Mouse (Mus musculus) liver, embryonic 15.5 days (tissue): ENCODE measurements at regions not wholly inside any gene's neighbourhood (a gene's known extent, or its start where the extent isn't known, plus 50 kb on each side); places are given as distances from the start of the nearest gene placed in this dataset.

ENCODE experiments used
- ATAC-seq: fragments of 200-750 bp; cut with Nextera tagmentation; 2 replicates; pipeline ENCODE4 v1.8.0; 2017; ENCODE audit warnings: moderate number of reproducible peaks, mild to moderate bottlenecking, moderate library complexity; ENCODE audit not compliant: insufficient read depth
- H3K27ac ChIP-seq: fragments of 300-500 bp; sonication (generic); replicated peaks from 2 replicates; pipeline ENCODE4 v1.5.1; 2015; ENCODE audit warnings: mild to moderate bottlenecking, inconsistent platforms
- H3K27me3 ChIP-seq: fragments of 300-500 bp; sonication (generic); 2 replicates; pipeline ENCODE4 v1.6.1; 2015; ENCODE audit warnings: mild to moderate bottlenecking, inconsistent platforms
- H3K36me3 ChIP-seq: fragments of 300-500 bp; sonication (generic); replicated peaks from 2 replicates; pipeline ENCODE4 v1.6.1; 2015; ENCODE audit warnings: moderate library complexity, mild to moderate bottlenecking, inconsistent platforms
- H3K4me1 ChIP-seq: fragments of 300-500 bp; sonication (generic); replicated peaks from 2 replicates; pipeline ENCODE4 v1.6.1; 2015; ENCODE audit warnings: inconsistent platforms
- H3K4me2 ChIP-seq: fragments of 300-500 bp; sonication (generic); 2 replicates; pipeline ENCODE4 v1.6.1; 2015; ENCODE audit warnings: moderate library complexity, mild to moderate bottlenecking, inconsistent platforms
- H3K4me3 ChIP-seq: fragments of 300-500 bp; sonication (generic); replicated peaks from 2 replicates; pipeline ENCODE4 v1.5.1; 2015; ENCODE audit warnings: mild to moderate bottlenecking, inconsistent platforms
- H3K9ac ChIP-seq: fragments of 300-500 bp; sonication (generic); 2 replicates; pipeline ENCODE4 v1.6.1; 2015; ENCODE audit warnings: moderate library complexity, mild to moderate bottlenecking, inconsistent platforms
- H3K9me3 ChIP-seq: fragments of 300-500 bp; sonication (generic); replicated peaks from 2 replicates; pipeline ENCODE4 v1.6.1; 2016; ENCODE audit warnings: inconsistent platforms
- WGBS: fragments of 180-500 bp; shearing (Covaris S2); methylation state at CpG from one replicate; pipeline ENCODE4 v1.1.7; 2015; ENCODE audit warnings: mixed read lengths; ENCODE audit not compliant: insufficient replicate concordance; 5-methylcytosine and 5-hydroxymethylcytosine counted together

GRCm38 (mm10) chr9:27557886-27558285 lies 161.3 kb downstream of the Spata19 start:
- Histone ChIP-seq H3K9me3 (no peaks in the 10 kb centered on the region), H3K36me3 (no peaks in the 10 kb centered on the region), H3K27me3 (no peaks in the 10 kb centered on the region), H3K27ac (no peak overlapping the region), H3K4me2 (no peak overlapping the region), H3K4me1 (no peaks in the 10 kb centered on the region), H3K4me3 (no peak overlapping the region), H3K9ac (no peak overlapping the region)
- no peak for ATAC-seq
- WGBS, result 32% methylated on average over 1 of the region's 1 CpGs

GRCm38 (mm10) chr9:27558286-27558685 lies 161.7 kb downstream of the Spata19 start:
- no peaks in the 10 kb centered on the region for H3K4me1 ChIP-seq
- no peak overlapping the region for H3K4me2 ChIP-seq
- no peaks in the 10 kb centered on the region for H3K9me3 ChIP-seq
- 27% methylated on average over 3 of the region's 3 CpGs for WGBS
- ATAC-seq, result no peak
- no peak overlapping the region for H3K9ac ChIP-seq
- H3K4me3 ChIP-seq, result no peak overlapping the region
- no peaks in the 10 kb centered on the region for H3K27me3 ChIP-seq
- H3K36me3 ChIP-seq, result no peaks in the 10 kb centered on the region
- no peak overlapping the region for H3K27ac ChIP-seq

DNA sequence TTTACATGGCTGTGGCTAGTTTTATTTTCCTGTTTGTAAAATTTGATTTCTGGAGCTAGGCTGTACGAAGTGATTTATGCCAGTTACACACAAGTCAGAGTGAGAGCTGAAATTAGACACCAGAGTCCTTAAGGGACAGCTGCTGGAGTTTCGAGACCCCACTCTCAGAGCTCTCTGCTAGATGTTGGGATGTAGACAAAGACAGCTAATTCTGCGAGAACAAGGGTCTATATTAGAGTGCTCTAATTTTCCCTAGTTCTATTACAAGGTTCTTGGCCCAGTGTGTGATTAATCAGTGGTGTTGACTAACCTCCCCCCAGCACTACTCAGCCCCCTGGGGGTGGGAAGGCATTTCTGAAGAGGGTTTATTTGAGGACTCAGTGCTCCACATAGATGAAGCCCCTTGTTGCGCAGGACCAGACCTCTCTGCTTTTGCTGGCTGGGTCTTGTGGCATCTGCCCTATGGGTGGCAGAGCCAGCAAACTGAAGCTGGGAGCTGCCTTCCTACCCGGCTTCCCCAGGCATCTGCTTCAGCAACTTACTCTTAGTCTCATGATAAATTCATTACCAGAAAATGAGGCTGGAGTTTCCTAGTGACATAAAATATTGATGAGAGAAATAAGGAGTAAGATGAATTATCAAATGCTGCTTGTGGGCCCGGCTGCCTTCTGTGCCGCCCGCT lies 171.9 kb downstream of the Spata19 start:
- 65% methylated on average over 8 of the region's 8 CpGs for WGBS
- no peaks in the 10 kb centered on the region for H3K9me3 ChIP-seq
- H3K4me2 ChIP-seq, result no peak overlapping the region
- no peaks in the 10 kb centered on the region for H3K27me3 ChIP-seq
- no peak overlapping the region for H3K4me3 ChIP-seq
- no peaks in the 10 kb centered on the region for H3K36me3 ChIP-seq
- no peak overlapping the region for H3K9ac ChIP-seq
- H3K4me1 ChIP-seq, result no peaks in the 10 kb centered on the region
- H3K27ac ChIP-seq, result no peak overlapping the region
- no peak for ATAC-seq

DNA sequence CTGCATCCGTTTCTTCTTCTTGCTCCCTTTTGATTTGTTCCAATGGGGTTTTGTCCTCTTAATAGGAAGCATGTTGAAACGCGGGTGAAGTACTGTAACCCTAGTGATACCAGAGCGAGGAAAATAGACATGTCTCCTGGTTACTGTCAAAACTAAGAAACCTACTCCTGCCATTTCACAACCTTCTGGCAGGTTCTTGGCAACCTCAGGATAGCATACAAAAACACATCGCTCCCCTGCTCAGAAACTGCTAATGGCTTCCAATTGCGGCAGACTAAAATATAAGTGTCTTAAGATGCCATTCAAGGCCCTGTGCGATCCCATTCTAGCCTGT lies 172.4 kb downstream of the Spata19 start:
- Histone ChIP-seq H3K27ac (no peak overlapping the region), H3K9me3 (no peaks in the 10 kb centered on the region), H3K4me1 (no peaks in the 10 kb centered on the region), H3K36me3 (no peaks in the 10 kb centered on the region), H3K4me2 (no peak overlapping the region), H3K27me3 (no peaks in the 10 kb centered on the region), H3K4me3 (no peak overlapping the region), H3K9ac (no peak overlapping the region)
- no peak for ATAC-seq
- 75% methylated on average over 7 of the region's 7 CpGs for WGBS

- Histone ChIP-seq H3K27ac (no peak overlapping the region), H3K27me3 (no peaks in the 10 kb centered on the region), H3K9ac (no peak overlapping the region), H3K4me1 (no peaks in the 10 kb centered on the region), H3K4me3 (no peak overlapping the region), H3K36me3 (no peaks in the 10 kb centered on the region), H3K9me3 (no peaks in the 10 kb centered on the region), H3K4me2 (no peak overlapping the region)
- 38% methylated on average over 7 of the region's 7 CpGs for WGBS
- no peak for ATAC-seq
Measured at GRCm38 (mm10) chr9:27617096-27617839, 173.3 kb upstream of the Opcml start.

DNA sequence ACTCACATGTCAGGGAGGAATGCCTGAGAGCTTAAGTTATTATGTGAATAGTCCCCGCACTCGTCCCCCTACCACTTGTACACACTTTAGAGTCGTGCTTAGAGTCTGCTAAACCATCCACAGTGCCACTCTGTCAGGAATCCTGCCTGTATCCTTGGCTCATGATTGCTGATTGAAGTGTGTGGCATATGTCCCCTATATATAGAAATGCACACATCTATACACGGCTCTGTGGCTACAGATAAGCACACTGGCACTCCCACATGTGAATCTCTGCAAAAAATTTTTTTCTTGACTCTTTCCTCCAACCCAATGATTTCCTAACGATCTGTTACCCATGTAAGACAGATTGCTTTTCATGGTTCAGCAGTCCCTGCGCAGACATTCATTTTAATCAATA lies 155.7 kb upstream of the Opcml start:
- Histone ChIP-seq H3K4me2 (no peak overlapping the region), H3K4me1 (no peaks in the 10 kb centered on the region), H3K9me3 (no peaks in the 10 kb centered on the region), H3K27ac (no peak overlapping the region), H3K4me3 (no peak overlapping the region), H3K9ac (no peak overlapping the region), H3K27me3 (no peaks in the 10 kb centered on the region), H3K36me3 (no peaks in the 10 kb centered on the region)
- ATAC-seq, result no peak
- WGBS, result 49% methylated on average over 6 of the region's 6 CpGs

DNA sequence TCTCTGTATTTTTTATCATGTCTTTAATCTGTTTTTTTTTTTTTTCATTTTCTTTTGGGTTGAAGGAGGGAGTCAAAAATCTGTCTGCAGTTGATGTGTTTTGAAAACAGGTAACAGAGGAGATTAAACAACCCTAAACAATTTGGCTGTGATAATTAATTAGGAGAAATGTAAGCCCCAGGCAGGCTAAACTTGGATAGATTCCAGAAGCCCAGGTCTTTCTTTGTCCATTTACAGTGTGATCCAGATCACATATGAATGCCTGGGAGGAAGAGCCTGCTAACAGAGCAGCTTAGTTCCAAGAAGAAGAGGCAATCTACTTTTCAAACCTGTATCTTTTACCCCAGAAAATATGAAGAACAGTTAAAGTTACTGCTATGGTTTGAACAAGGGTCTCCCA lies 150.0 kb upstream of the Opcml start:
- no peak overlapping the region for H3K4me3 ChIP-seq
- no peaks in the 10 kb centered on the region for H3K36me3 ChIP-seq
- no peaks in the 10 kb centered on the region for H3K27me3 ChIP-seq
- ATAC-seq, result no peak
- no peak overlapping the region for H3K9ac ChIP-seq
- no peak overlapping the region for H3K4me2 ChIP-seq
- no peak overlapping the region for H3K27ac ChIP-seq
- no peaks in the 10 kb centered on the region for H3K9me3 ChIP-seq
- H3K4me1 ChIP-seq, result no peaks in the 10 kb centered on the region; the same call in 1 of the 2 replicates

DNA sequence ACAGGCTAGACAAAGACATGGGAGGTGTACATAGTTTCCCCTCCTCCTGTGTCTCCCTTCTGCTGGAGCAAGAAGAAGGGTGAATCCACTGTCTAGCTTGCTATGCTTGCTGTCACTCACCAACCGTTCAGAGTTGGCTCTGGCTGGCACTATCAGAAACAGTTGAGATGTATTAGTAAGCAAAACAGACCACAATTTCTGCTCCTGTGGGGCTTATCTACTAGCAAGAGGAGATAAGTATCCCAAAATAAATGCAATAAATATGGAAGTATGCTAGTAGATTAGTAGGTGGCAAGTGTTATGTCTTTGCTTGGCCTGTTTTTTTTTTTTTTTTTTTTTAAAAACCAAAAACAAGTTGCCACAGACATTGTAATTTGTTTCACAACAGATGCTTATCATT lies 147.3 kb upstream of the Opcml start:
- no peak overlapping the region for H3K4me2 ChIP-seq
- no peaks in the 10 kb centered on the region; the same call in 1 of the 2 replicates for H3K4me1 ChIP-seq
- 13% methylated on average over 1 of the region's 1 CpGs for WGBS
- no peaks in the 10 kb centered on the region for H3K9me3 ChIP-seq
- no peak overlapping the region for H3K4me3 ChIP-seq
- H3K27ac ChIP-seq, result no peak overlapping the region
- H3K9ac ChIP-seq, result no peak overlapping the region
- H3K27me3 ChIP-seq, result no peaks in the 10 kb centered on the region
- ATAC-seq, result no peak
- H3K36me3 ChIP-seq, result no peaks in the 10 kb centered on the region

GRCm38 (mm10) chr9:27643916-27644315 lies 146.7 kb upstream of the Opcml start:
- no peak for ATAC-seq
- H3K27ac ChIP-seq, result no peak overlapping the region
- H3K9me3 ChIP-seq, result no peaks in the 10 kb centered on the region
- H3K36me3 ChIP-seq, result no peaks in the 10 kb centered on the region
- no peak overlapping the region for H3K4me2 ChIP-seq
- H3K9ac ChIP-seq, result no peak overlapping the region
- no peaks in the 10 kb centered on the region; the same call in 1 of the 2 replicates for H3K4me1 ChIP-seq
- H3K4me3 ChIP-seq, result no peak overlapping the region
- H3K27me3 ChIP-seq, result no peaks in the 10 kb centered on the region

- ATAC-seq, result no peak
- H3K4me2 ChIP-seq, result no peak overlapping the region
- WGBS, result 23% methylated on average over 5 of the region's 5 CpGs
- no peaks in the 10 kb centered on the region for H3K36me3 ChIP-seq
- no peak overlapping the region for H3K9ac ChIP-seq
- no peaks in the 10 kb centered on the region; the same call in 1 of the 2 replicates for H3K4me1 ChIP-seq
- H3K27ac ChIP-seq, result no peak overlapping the region
- H3K4me3 ChIP-seq, result no peak overlapping the region
- H3K9me3 ChIP-seq, result no peaks in the 10 kb centered on the region
- H3K27me3 ChIP-seq, result no peaks in the 10 kb centered on the region
Measured at GRCm38 (mm10) chr9:27645435-27645834, 145.1 kb upstream of the Opcml start.

- Histone ChIP-seq H3K4me2 (no peak overlapping the region), H3K4me1 (no peaks in the 10 kb centered on the region; the same call in 1 of the 2 replicates), H3K4me3 (no peak overlapping the region), H3K9ac (no peak overlapping the region), H3K27me3 (no peaks in the 10 kb centered on the region), H3K36me3 (no peaks in the 10 kb centered on the region), H3K9me3 (no peaks in the 10 kb centered on the region), H3K27ac (no peak overlapping the region)
- no peak for ATAC-seq
- 70% methylated on average over 8 of the region's 8 CpGs for WGBS
Measured at GRCm38 (mm10) chr9:27646100-27646499, 144.5 kb upstream of the Opcml start.

DNA sequence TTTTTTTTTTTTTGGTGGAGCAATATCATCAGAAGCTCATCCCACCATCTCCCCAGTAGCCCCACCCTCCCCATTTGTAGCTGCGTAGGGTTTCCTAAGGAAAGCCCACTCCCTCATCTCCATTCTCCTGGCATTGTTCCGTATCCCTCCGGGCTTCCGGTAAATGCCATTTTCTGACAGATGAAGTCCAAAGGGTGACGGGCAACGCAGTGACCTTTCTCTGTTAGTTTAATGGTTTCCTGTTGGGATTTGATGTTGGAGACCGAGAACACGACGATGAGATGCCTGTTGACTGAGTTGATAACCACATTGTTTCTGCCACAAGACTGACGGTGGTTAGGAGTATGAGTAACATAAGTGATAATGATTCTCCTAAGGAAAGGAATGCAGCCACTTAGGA lies 143.6 kb upstream of the Opcml start:
- Histone ChIP-seq H3K27me3 (no peaks in the 10 kb centered on the region), H3K4me3 (no peak overlapping the region), H3K9ac (no peak overlapping the region), H3K9me3 (no peaks in the 10 kb centered on the region), H3K4me1 (no peaks in the 10 kb centered on the region; the same call in 1 of the 2 replicates), H3K36me3 (no peaks in the 10 kb centered on the region), H3K27ac (no peak overlapping the region), H3K4me2 (no peak overlapping the region)
- no peak for ATAC-seq
- 25% methylated on average over 10 of the region's 10 CpGs for WGBS
